Mouse (Mus musculus) ES-Bruce4 (cell line): ENCODE measurements at regions not wholly inside any gene's neighbourhood (a gene's known extent, or its start where the extent isn't known, plus 50 kb on each side); places are given as distances from the start of the nearest gene placed in this dataset.

Source experiments
- H3K27ac ChIP-seq: 2 replicates; pipeline ENCODE4 v1.5.1; 2012; ENCODE audit warnings: low read length, inconsistent platforms; ENCODE audit not compliant: insufficient read depth
- H3K27me3 ChIP-seq: 2 replicates; pipeline ENCODE4 v1.6.1; 2012; ENCODE audit warnings: mild to moderate bottlenecking, low read length, inconsistent platforms; ENCODE audit not compliant: control insufficient read depth, poor library complexity, insufficient read depth, severe bottlenecking
- H3K36me3 ChIP-seq: 2 replicates; pipeline ENCODE4 v1.6.1; 2012; ENCODE audit warnings: inconsistent platforms, mild to moderate bottlenecking, low read length, moderate library complexity; ENCODE audit not compliant: control insufficient read depth, poor library complexity, insufficient read depth, severe bottlenecking
- H3K4me1 ChIP-seq: one replicate; pipeline ENCODE4 v1.8.1; 2011; ENCODE audit warnings: low read length; ENCODE audit not compliant: control insufficient read depth, insufficient read depth
- H3K4me3 ChIP-seq: 2 replicates; pipeline ENCODE4 v1.5.1; 2011; ENCODE audit warnings: low read depth, mild to moderate bottlenecking, low read length
- H3K9ac ChIP-seq: 2 replicates; pipeline ENCODE4 v1.6.1; 2012; ENCODE audit warnings: low read depth, mild to moderate bottlenecking, inconsistent platforms; ENCODE audit not compliant: poor library complexity, severe bottlenecking
- H3K9me3 ChIP-seq: replicated peaks from 2 replicates; pipeline ENCODE4 v1.6.1; 2012; ENCODE audit warnings: mild to moderate bottlenecking, low read length, inconsistent platforms; ENCODE audit not compliant: control insufficient read depth, poor library complexity, insufficient read depth, severe bottlenecking
- CTCF ChIP-seq: IDR thresholded peaks from one replicate; pipeline ENCODE4 v1.8.1; 2011; ENCODE audit warnings: low read depth, low read length
- EP300 ChIP-seq: IDR thresholded peaks from 2 replicates; pipeline ENCODE4 v1.6.1; 2011; ENCODE audit warnings: low read depth, low read length; ENCODE audit not compliant: insufficient read depth
- POLR2A ChIP-seq: IDR thresholded peaks from one replicate; pipeline ENCODE4 v1.8.1; 2011; ENCODE audit warnings: low read length; ENCODE audit not compliant: insufficient read depth

DNA sequence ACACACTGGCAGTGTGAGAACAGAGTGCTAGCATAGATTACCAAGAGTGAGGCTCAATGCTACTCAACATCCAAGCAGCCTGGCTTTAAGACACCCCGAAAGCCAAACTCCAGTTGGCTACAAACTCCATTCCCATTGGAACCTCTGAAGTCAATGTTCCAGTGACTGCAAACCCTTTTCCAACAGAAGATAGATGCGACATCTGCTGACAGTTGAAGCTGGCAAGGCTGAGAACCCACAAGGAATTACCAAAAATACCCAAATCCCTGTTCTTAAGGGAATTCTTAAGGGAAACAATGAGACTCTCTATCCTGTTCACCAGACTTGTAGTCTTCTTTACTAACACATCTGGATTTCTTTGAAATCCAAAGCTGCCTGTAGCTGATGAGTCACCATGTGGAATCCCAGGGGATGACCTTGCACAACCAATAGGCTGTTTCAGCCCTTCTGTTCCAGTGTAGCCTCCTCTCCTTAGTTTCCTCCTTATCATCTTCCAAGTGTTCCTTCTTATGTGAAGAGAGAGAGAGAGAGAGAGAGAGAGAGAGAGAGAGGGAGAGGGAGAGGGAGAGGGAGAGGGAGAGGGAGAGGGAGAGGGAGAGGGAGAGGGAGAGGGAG is 70.1 kb upstream of the Xylt1 start:
- Histone ChIP-seq H3K27ac (no peak overlapping the region), H3K9ac (no peak overlapping the region), H3K4me1 (no peaks in the 10 kb centered on the region), H3K36me3 (no peaks in the 10 kb centered on the region), H3K9me3 (no peaks in the 10 kb centered on the region), H3K27me3 (no peaks in the 10 kb centered on the region), H3K4me3 (no peak overlapping the region)
- TF ChIP-seq CTCF (no peak), EP300 (no peak), POLR2A (no peak)

- no peaks in the 10 kb centered on the region for H3K36me3 ChIP-seq
- no peaks in the 10 kb centered on the region for H3K9me3 ChIP-seq
- no peaks in the 10 kb centered on the region for H3K4me1 ChIP-seq
- no peak overlapping the region for H3K4me3 ChIP-seq
- H3K27me3 ChIP-seq: no peaks in the 10 kb centered on the region
- TF ChIP-seq POLR2A (no peak), CTCF (no peak), EP300 (no peak)
- H3K9ac ChIP-seq: no peak overlapping the region
- no peak overlapping the region for H3K27ac ChIP-seq
These were observed 69.5 kb upstream of the Xylt1 start for GRCm38 (mm10) chr7:117311316-117311715.

- H3K27me3 ChIP-seq: no peaks in the 10 kb centered on the region
- no peak overlapping the region for H3K4me3 ChIP-seq
- H3K9ac ChIP-seq: no peak overlapping the region
- no peak overlapping the region for H3K27ac ChIP-seq
- H3K9me3 ChIP-seq: no peaks in the 10 kb centered on the region
- H3K36me3 ChIP-seq: no peaks in the 10 kb centered on the region
- H3K4me1 ChIP-seq: no peaks in the 10 kb centered on the region
- TF ChIP-seq EP300 (no peak), CTCF (no peak), POLR2A (no peak)
These were observed 64.5 kb upstream of the Xylt1 start for GRCm38 (mm10) chr7:117316126-117316805.

GRCm38 (mm10) chr7:117317362-117317761 is 63.4 kb upstream of the Xylt1 start:
- no peak overlapping the region for H3K9ac ChIP-seq
- H3K4me3 ChIP-seq: no peak overlapping the region
- no peaks in the 10 kb centered on the region for H3K36me3 ChIP-seq
- no peaks in the 10 kb centered on the region for H3K9me3 ChIP-seq
- TF ChIP-seq EP300: no peak
- TF ChIP-seq CTCF: no peak
- no peak for TF ChIP-seq POLR2A
- no peak overlapping the region for H3K27ac ChIP-seq
- H3K27me3 ChIP-seq: no peaks in the 10 kb centered on the region
- H3K4me1 ChIP-seq: no peaks in the 10 kb centered on the region

DNA sequence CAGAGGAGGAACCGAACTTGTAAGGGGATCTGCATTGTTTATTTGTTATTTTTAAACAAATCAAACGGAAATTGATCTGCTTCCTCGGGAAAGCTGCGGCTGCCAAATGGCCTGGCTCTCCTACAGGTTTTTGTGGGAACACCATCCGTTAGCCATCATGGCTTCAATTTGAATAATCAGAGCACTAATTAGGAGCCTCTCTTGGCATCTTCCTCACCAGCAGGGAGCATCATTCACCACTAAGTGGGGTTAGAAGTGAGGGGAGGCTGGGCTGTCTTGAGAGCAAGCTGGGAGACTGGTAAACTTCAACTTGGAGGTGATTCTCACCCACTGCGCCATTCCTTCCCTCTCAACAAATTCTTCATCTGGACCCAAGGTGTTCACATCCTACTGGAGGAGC is 60.2 kb upstream of the Xylt1 start:
- Histone ChIP-seq H3K27me3 (no peaks in the 10 kb centered on the region), H3K27ac (no peak overlapping the region), H3K4me1 (no peaks in the 10 kb centered on the region), H3K36me3 (no peaks in the 10 kb centered on the region), H3K9ac (no peak overlapping the region), H3K9me3 (no peaks in the 10 kb centered on the region), H3K4me3 (no peak overlapping the region)
- no peak for TF ChIP-seq CTCF
- no peak for TF ChIP-seq EP300
- no peak for TF ChIP-seq POLR2A
